Mouse (Mus musculus) C2C12 (cell line): Measurements from ENCODE around the gene Smim8. TPM values are rescaled to one million over a fixed set of nuclear protein-coding genes. Genes with fewer than 3 reads are reported as not detected.

Experiments
- H3K27me3 ChIP-seq: one replicate; pipeline ENCODE4 v1.6.1; 2011; ENCODE audit not compliant: control insufficient read depth, insufficient read depth, insufficient read length
- H3K36me3 ChIP-seq: one replicate; pipeline ENCODE4 v1.6.1; 2011; ENCODE audit not compliant: control insufficient read depth, insufficient read depth
- H3K4me3 ChIP-seq: one replicate; pipeline ENCODE4 v1.5.1; 2011; ENCODE audit warnings: mild to moderate bottlenecking, control low read depth; ENCODE audit not compliant: poor library complexity, insufficient read depth, severe bottlenecking
- H3K79me2 ChIP-seq: one replicate; pipeline ENCODE4 v1.6.1; 2011; ENCODE audit not compliant: control insufficient read depth, insufficient read depth
- H3K79me3 ChIP-seq: one replicate; pipeline ENCODE4 v1.6.1; 2011; ENCODE audit warnings: low read depth, control low read depth
- H3ac ChIP-seq: one replicate; pipeline ENCODE3; 2011; ENCODE audit warnings: low read depth; ENCODE audit not compliant: control insufficient read depth, insufficient read length
- CEBPB ChIP-seq: IDR thresholded peaks from one replicate; pipeline ENCODE4 v1.6.1; 2011; ENCODE audit warnings: low read depth, mild to moderate bottlenecking, control low read depth, moderate library complexity
- CTCF ChIP-seq: IDR thresholded peaks from one replicate; pipeline ENCODE4 v1.5.1; 2011; ENCODE audit not compliant: control insufficient read depth, insufficient read depth, insufficient read length
- FOSL1 ChIP-seq: IDR thresholded peaks from one replicate; pipeline ENCODE4 v1.8.0; 2011; ENCODE audit warnings: mild to moderate bottlenecking, low read length; ENCODE audit not compliant: poor library complexity, insufficient read depth, severe bottlenecking
- MAX ChIP-seq: IDR thresholded peaks from one replicate; pipeline ENCODE4 v1.6.1; 2011; ENCODE audit warnings: mild to moderate bottlenecking, control low read depth
- MYOD1 ChIP-seq: IDR thresholded peaks from one replicate; pipeline ENCODE4 v1.6.1; 2011; ENCODE audit warnings: low read depth; ENCODE audit not compliant: control insufficient read depth, insufficient read length
- MYOG ChIP-seq: IDR thresholded peaks from one replicate; pipeline ENCODE4 v1.6.1; 2011; ENCODE audit not compliant: control insufficient read depth, insufficient read length; ENCODE audit errors: extremely low read depth
- USF1 ChIP-seq: IDR thresholded peaks from one replicate; pipeline ENCODE4 v1.6.1; 2011; ENCODE audit warnings: low read depth, mild to moderate bottlenecking, control low read depth, moderate library complexity
- long read RNA-seq, 2 experiments: library from polyadenylated mRNA; unstranded; transcript quantifications; one replicate each; pipeline ENCODE4 v2.0.0; 2019 to 2020
- polyA plus RNA-seq: library from polyadenylated mRNA; unstranded; fragments of >200 nt; fragmentation: generic; extraction: Trizol; gene quantifications from one replicate; pipeline ENCODE4 v1.2.1, GENCODE M21; 2012; ENCODE audit warnings: missing spikeins

The Smim8 gene
- polyA plus RNA-seq = 11.1 TPM
- long read RNA-seq, experiment 1, transcript Smim8-201 (3 exons, 786 nt) = major isoform, 20 of 22 reads
- long read RNA-seq, experiment 1, partial matches to known transcripts = 0 of 22 reads
- long read RNA-seq, experiment 1, other reads (novel, unspliced or antisense) = 0 of 22 reads
- long read RNA-seq, experiment 2, partial matches to known transcripts = 0 of 3 reads
- long read RNA-seq, experiment 2, other reads (novel, unspliced or antisense) = 0 of 3 reads

DNA sequence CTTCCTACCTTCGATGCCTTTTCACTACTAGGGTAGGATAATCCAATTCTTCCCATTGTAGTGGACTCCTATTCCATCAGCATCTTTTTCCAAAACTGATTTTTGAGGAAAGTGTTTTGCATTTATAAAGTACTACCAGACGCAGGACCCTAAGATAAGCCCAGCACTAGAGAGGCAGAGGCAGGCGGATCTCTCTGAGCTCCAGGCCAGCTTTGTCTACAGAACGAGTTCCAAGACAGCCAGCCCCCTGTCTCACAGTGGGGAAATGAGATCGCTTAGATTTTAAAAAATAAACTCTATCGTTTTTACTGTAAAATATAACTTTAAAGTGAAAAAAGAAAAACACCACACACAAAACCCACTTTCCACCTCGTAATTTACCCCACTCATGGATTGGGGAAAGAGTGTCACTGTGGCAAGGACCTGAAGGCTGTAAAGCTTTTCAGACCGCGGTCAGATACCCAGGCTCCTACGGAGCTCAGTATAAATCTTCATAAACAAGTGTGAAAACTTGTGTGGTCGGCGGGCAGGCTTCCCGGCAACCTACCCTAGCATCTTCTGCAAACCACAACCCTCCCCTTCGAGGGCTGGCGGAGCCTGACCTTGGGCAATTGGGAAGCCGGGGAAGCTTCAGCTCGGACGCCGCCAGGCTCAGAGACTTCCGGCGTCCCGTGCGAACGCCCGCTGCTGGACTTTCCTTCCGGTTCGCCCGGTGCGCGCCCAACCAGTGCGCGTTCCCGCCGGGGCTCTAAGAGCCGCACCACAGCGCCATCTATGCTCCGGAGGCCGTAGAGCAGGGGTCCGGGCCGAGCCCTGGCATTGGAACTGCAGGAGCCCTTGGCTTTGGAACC is at the start of gene Smim8:
Smim8 (minus strand) TSS at position 747 of the 851 bp plus-strand sequence.
- Histone ChIP-seq H3K36me3 (no peaks in the 10 kb centered on the region), H3K4me3 (peak within 1 kb of the TSS; percentile 50), H3K79me2 (no peaks in the 10 kb centered on the region), H3ac (peak within 1 kb of the TSS; percentile 58), H3K27me3 (no peaks in the 10 kb centered on the region), H3K79me3 (no peaks in the 10 kb centered on the region)
- TF ChIP-seq USF1 (no peak), CTCF (peak; percentile 68)

- no peaks in the 10 kb centered on the region for H3K79me2 ChIP-seq
- H3K4me3 ChIP-seq = no peak overlapping the region
- peaks cover 1% of the 10 kb centered on the region for H3K79me3 ChIP-seq
- TF ChIP-seq CTCF (no peak), MAX (no peak), MYOG (no peak), MYOD1 (no peak), USF1 (no peak), CEBPB (no peak), FOSL1 (no peak)
- H3K36me3 ChIP-seq = peaks cover 31% of the 10 kb centered on the region
- no peaks in the 10 kb centered on the region for H3K27me3 ChIP-seq
- H3ac ChIP-seq = no peak overlapping the region
Observed at GRCm38 (mm10) chr4:34823901-34824300, 45.7 kb upstream of the Smim8 start.

- H3K79me2 ChIP-seq = no peaks in the 10 kb centered on the region
Observed at GRCm38 (mm10) chr4:34819904-34820303, 41.7 kb upstream of the Smim8 start.

DNA sequence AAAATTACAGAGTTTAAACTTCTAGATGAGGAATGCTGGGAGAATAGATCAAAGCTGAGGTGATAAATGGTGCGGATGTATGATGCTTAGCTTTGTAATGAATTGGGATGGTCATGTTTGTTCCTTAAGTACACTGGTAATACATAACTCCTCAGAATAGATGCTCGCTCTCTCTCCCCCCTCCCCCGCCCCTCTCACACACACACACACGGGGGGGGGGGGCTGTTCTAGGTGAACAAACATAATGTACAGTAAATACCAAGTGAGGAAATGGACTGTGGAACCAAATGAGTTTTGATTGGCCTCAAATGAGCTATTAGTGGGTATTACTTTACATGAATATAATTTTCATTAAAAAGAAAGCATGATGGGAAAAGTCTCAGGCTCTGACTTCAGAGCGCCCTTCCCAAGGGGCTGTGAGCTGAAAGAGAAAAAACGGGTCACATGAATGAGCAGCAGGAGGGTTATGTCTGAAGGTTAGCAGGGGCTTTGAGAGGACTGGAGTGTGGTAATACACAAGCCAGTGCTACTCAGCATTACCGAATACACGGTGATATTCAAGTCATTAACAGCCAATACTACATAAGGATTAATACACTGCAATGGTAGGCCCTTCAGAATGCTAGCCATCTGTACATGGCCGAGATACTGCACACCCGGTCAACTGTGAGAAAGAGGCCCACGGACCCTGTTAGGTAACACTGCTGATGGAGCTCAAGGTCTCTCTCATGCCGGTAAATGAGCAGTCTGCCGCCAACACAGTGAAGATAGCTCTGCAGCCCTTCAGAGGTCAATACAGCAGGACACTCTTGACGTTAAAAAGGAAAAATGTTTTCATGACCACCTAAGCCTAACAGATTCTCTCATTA is 23.2 kb upstream of the Smim8 start:
- Histone ChIP-seq H3K79me3 (no peaks in the 10 kb centered on the region), H3K27me3 (no peaks in the 10 kb centered on the region), H3ac (no peak overlapping the region), H3K36me3 (peaks cover 31% of the 10 kb centered on the region), H3K4me3 (no peak overlapping the region), H3K79me2 (no peaks in the 10 kb centered on the region)
- TF ChIP-seq MAX = no peak
- TF ChIP-seq USF1 = no peak
- no peak for TF ChIP-seq CEBPB
- TF ChIP-seq CTCF = no peak
- no peak for TF ChIP-seq FOSL1
- TF ChIP-seq MYOG = no peak
- TF ChIP-seq MYOD1 = no peak

More at GRCm38 (mm10) chr4:34819904-34820303, 41.7 kb upstream of the Smim8 start:
- TF ChIP-seq USF1 (no peak), MYOD1 (no peak), FOSL1 (no peak)
- Histone ChIP-seq H3K4me3 (no peak overlapping the region), H3K36me3 (peaks cover 40% of the 10 kb centered on the region), H3K27me3 (no peaks in the 10 kb centered on the region), H3ac (no peak overlapping the region), H3K79me3 (no peaks in the 10 kb centered on the region)

GRCm38 (mm10) chr4:34798005-34798404 is 19.8 kb upstream of the Smim8 start:
- Histone ChIP-seq H3K36me3 (no peaks in the 10 kb centered on the region), H3K79me2 (no peaks in the 10 kb centered on the region), H3K4me3 (no peak overlapping the region), H3K79me3 (no peaks in the 10 kb centered on the region), H3K27me3 (no peaks in the 10 kb centered on the region), H3ac (no peak overlapping the region)
- TF ChIP-seq MYOG = no peak
- TF ChIP-seq CTCF = no peak
- no peak for TF ChIP-seq MYOD1
- no peak for TF ChIP-seq FOSL1
- no peak for TF ChIP-seq USF1
- no peak for TF ChIP-seq MAX
- TF ChIP-seq CEBPB = no peak
